Mouse (Mus musculus) intestine, postnatal 0 days (tissue): Measurements from ENCODE around the gene Enkd1. TPM values are rescaled to one million over a fixed set of nuclear protein-coding genes. Genes with fewer than 3 reads are reported as not detected.
A peak's percentile ranks its signal among the peaks of the same experiment; 100 is the strongest.

Experiments
- ATAC-seq: fragments of 200-750 bp; cut with Nextera tagmentation; 2 replicates; pipeline ENCODE4 v1.8.0; 2017; ENCODE audit warnings: mild to moderate bottlenecking, moderate TSS enrichment, moderate library complexity
- H3K27ac ChIP-seq: fragments of 300-500 bp; sonication (generic); 2 replicates; pipeline ENCODE4 v1.5.1; 2014; ENCODE audit warnings: mild to moderate bottlenecking, low read depth, low read length, moderate library complexity
- H3K27me3 ChIP-seq: fragments of 300-500 bp; sonication (generic); replicated peaks from 2 replicates; pipeline ENCODE4 v1.6.1; 2014; ENCODE audit warnings: low read length, mixed read lengths; ENCODE audit not compliant: control insufficient read depth, insufficient read depth
- H3K36me3 ChIP-seq: fragments of 300-500 bp; sonication (generic); 2 replicates; pipeline ENCODE4 v1.6.1; 2014; ENCODE audit warnings: mild to moderate bottlenecking, moderate library complexity; ENCODE audit not compliant: control insufficient read depth, insufficient read depth
- H3K4me1 ChIP-seq: fragments of 300-500 bp; sonication (generic); replicated peaks from 2 replicates; pipeline ENCODE4 v1.6.1; 2014; ENCODE audit warnings: antibody characterized with exemption, low read length, mixed read lengths; ENCODE audit not compliant: control insufficient read depth, insufficient read depth
- H3K4me2 ChIP-seq: fragments of 300-500 bp; sonication (generic); replicated peaks from 2 replicates; pipeline ENCODE4 v1.6.1; 2014; ENCODE audit warnings: low read depth, mild to moderate bottlenecking, moderate library complexity
- H3K4me3 ChIP-seq: fragments of 300-500 bp; sonication (generic); 2 replicates; pipeline ENCODE4 v1.5.1; 2014; ENCODE audit warnings: low read depth, low read length
- H3K9ac ChIP-seq: fragments of 300-500 bp; sonication (generic); 2 replicates; pipeline ENCODE4 v1.6.1; 2014; ENCODE audit warnings: mild to moderate bottlenecking, low read depth, low read length
- H3K9me3 ChIP-seq: fragments of 300-500 bp; sonication (generic); 2 replicates; pipeline ENCODE4 v1.6.1; 2016; ENCODE audit warnings: mixed run types; ENCODE audit not compliant: control insufficient read depth
- CTCF ChIP-seq: sonication (generic); IDR thresholded peaks from 2 replicates; pipeline ENCODE4 v1.5.1; 2016; ENCODE audit warnings: low read depth, mild to moderate bottlenecking, control low read depth, antibody characterized with exemption, moderate library complexity
- WGBS: fragments of 180-500 bp; shearing (Covaris S2); extraction: QIAGEN DNeasy Blood & Tissue Kit; methylation state at CpG from one replicate; pipeline ENCODE4 v1.1.7; 2014; 5-methylcytosine and 5-hydroxymethylcytosine counted together
- polyA plus RNA-seq: library from polyadenylated mRNA; unstranded; fragments of >200 nt; fragmentation: Nextera tagmentation; extraction: Ambion mirVana; gene quantifications from 2 replicates; pipeline ENCODE4 v1.2.1, GENCODE M21; 2015

The Enkd1 gene
- polyA plus RNA-seq, result 3.8 and 3.9 TPM in 2 replicates

- Histone ChIP-seq H3K4me3 (peak within 1 kb of the TSS; percentile 63), H3K36me3 (no peaks in the 10 kb centered on the region), H3K9me3 (no peaks in the 10 kb centered on the region), H3K27me3 (no peaks in the 10 kb centered on the region), H3K4me2 (peak within 1 kb of the TSS; percentile 98), H3K4me1 (no peaks in the 10 kb centered on the region), H3K9ac (peak within 1 kb of the TSS; percentile 41), H3K27ac (no peak within 1 kb of the TSS)
- TF ChIP-seq CTCF, result no peak
- ATAC-seq, result peak; percentile 70
- WGBS, result 2% methylated on average over 51 of the region's 55 CpGs
Measured at GRCm38 (mm10) chr8:105707498-105708403, at the start of gene Enkd1, which contains the start of gene 4933405L10Rik. Gene Enkd1 (minus strand): TSS chr8:105708210. Gene 4933405L10Rik (plus strand): TSS chr8:105707655.

- Histone ChIP-seq H3K36me3 (no peaks in the 10 kb centered on the region), H3K27ac (no peak overlapping the region), H3K4me1 (0 out of 2 replicates have a peak, but pooled peaks cover 3% of the 10 kb centered on the region), H3K4me3 (no peak overlapping the region), H3K27me3 (peaks cover 15% of the 10 kb centered on the region; the same call in 1 of the 2 replicates), H3K4me2 (no peak overlapping the region), H3K9ac (no peak overlapping the region), H3K9me3 (no peaks in the 10 kb centered on the region)
- no peak for ATAC-seq
- WGBS, result 33% methylated on average over 2 of the region's 2 CpGs
- no peak for TF ChIP-seq CTCF
Measured at GRCm38 (mm10) chr8:105754688-105755087, 46.7 kb upstream of the Enkd1 start.

GRCm38 (mm10) chr8:105753916-105754315 lies 45.9 kb upstream of the Enkd1 start:
- WGBS, result 67% methylated on average over 2 of the region's 2 CpGs
- ATAC-seq, result no peak
- 0 out of 2 replicates have a peak, but pooled peaks cover 5% of the 10 kb centered on the region for H3K4me1 ChIP-seq
- H3K27me3 ChIP-seq, result peaks cover 15% of the 10 kb centered on the region; the same call in 1 of the 2 replicates
- no peak overlapping the region for H3K4me2 ChIP-seq
- no peaks in the 10 kb centered on the region for H3K36me3 ChIP-seq
- no peaks in the 10 kb centered on the region for H3K9me3 ChIP-seq
- no peak for TF ChIP-seq CTCF
- no peak overlapping the region for H3K9ac ChIP-seq
- no peak overlapping the region for H3K4me3 ChIP-seq
- H3K27ac ChIP-seq, result no peak overlapping the region

- peaks cover 15% of the 10 kb centered on the region; the same call in 1 of the 2 replicates for H3K27me3 ChIP-seq
- no peaks in the 10 kb centered on the region for H3K9me3 ChIP-seq
- TF ChIP-seq CTCF, result no peak
- no peak overlapping the region for H3K27ac ChIP-seq
- ATAC-seq, result peak; percentile 42; the same call in 1 of the 2 replicates
- 0 out of 2 replicates have a peak, but pooled peaks cover 7% of the 10 kb centered on the region for H3K4me1 ChIP-seq
- H3K4me2 ChIP-seq, result peak overlapping the region; percentile 24; the same call in 1 of the 2 replicates
- H3K9ac ChIP-seq, result no peak overlapping the region
- H3K4me3 ChIP-seq, result no peak overlapping the region
- no peaks in the 10 kb centered on the region for H3K36me3 ChIP-seq
- 11% methylated on average over 11 of the region's 11 CpGs for WGBS
Measured at GRCm38 (mm10) chr8:105750606-105751005, 42.6 kb upstream of the Enkd1 start.

- no peaks in the 10 kb centered on the region for H3K36me3 ChIP-seq
- no peak overlapping the region for H3K27ac ChIP-seq
- no peak for TF ChIP-seq CTCF
- ATAC-seq, result no peak
- no peaks in the 10 kb centered on the region for H3K9me3 ChIP-seq
- no peak overlapping the region for H3K9ac ChIP-seq
- H3K4me3 ChIP-seq, result no peak overlapping the region
- peaks cover 6% of the 10 kb centered on the region; the same call in 1 of the 2 replicates for H3K4me1 ChIP-seq
- no peak overlapping the region for H3K4me2 ChIP-seq
- 91% methylated on average over 4 of the region's 4 CpGs for WGBS
- H3K27me3 ChIP-seq, result no peaks in the 10 kb centered on the region
Measured at GRCm38 (mm10) chr8:105743301-105743700, 35.3 kb upstream of the Enkd1 start.

- Histone ChIP-seq H3K27ac (no peak overlapping the region), H3K27me3 (no peaks in the 10 kb centered on the region), H3K9me3 (no peaks in the 10 kb centered on the region), H3K4me1 (peaks cover 6% of the 10 kb centered on the region; the same call in 1 of the 2 replicates), H3K9ac (no peak overlapping the region), H3K4me2 (no peak overlapping the region), H3K4me3 (no peak overlapping the region), H3K36me3 (no peaks in the 10 kb centered on the region)
- no peak for ATAC-seq
- 86% methylated on average over 5 of the region's 5 CpGs for WGBS
- TF ChIP-seq CTCF, result no peak
Measured at GRCm38 (mm10) chr8:105739216-105739615, 31.2 kb upstream of the Enkd1 start.
